ENCODE assay signal across 1 mouse cellular context in the genomic region with DNA sequence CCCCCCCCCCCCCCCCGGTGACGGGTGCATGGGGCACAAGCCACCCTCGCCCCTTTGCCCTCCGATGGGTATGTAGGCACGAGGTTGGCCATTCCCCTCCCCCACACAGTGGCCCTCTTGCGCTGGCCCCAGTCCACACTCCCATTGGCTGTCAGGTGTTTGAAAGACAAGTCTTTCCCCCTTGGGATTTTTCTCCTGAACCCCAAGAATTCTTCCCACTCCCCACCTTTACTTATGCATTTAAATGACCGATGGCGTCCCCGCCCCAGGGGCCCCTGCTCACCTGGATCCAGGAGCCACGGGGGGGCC.
TF ChIP-seq lines count a peak whose summit lies in the region.

No protein-coding gene starts in this region.

TF ChIP-seq in myocyte, 11 proteins besides CTCF, POLR2A, EP300 and RAD21:
- no peak for TF ChIP-seq SRF (IDR thresholded peaks at IDR 0.05; ENCODE audit: control insufficient read depth, insufficient read length, low read depth)
- no peak for TF ChIP-seq REST (IDR thresholded peaks at IDR 0.05; ENCODE audit: insufficient read depth, insufficient read length)
- TF ChIP-seq TCF12 (IDR thresholded peaks at IDR 0.05; ENCODE audit: insufficient read depth, poor library complexity, severe bottlenecking): no peak
- TF ChIP-seq MYOG (IDR thresholded peaks at IDR 0.05; ENCODE audit: control insufficient read depth in 1 of 3, insufficient read depth in 1 of 3, insufficient read length in 2 of 3, low read depth in 2 of 3): peak in 1 of 3 experiments; percentile 12
- no peak for TF ChIP-seq USF1 (IDR thresholded peaks at IDR 0.05; ENCODE audit: low read depth)
- no peak for TF ChIP-seq POLR2AphosphoS2 (IDR thresholded peaks at IDR 0.05; ENCODE audit: insufficient read length, low read depth)
- TF ChIP-seq MYOD1 (IDR thresholded peaks at IDR 0.05; ENCODE audit: control insufficient read depth in 1 of 3, insufficient read length in 2 of 3, low read depth in 2 of 3): peak in 1 of 3 experiments; percentile 15
- no peak for TF ChIP-seq TCF3 (IDR thresholded peaks at IDR 0.05; ENCODE audit: insufficient read length, low read depth)
- TF ChIP-seq MAX (IDR thresholded peaks at IDR 0.05; ENCODE audit: low read depth): no peak
- no peak for TF ChIP-seq CEBPB (IDR thresholded peaks at IDR 0.05; ENCODE audit: insufficient read depth, poor library complexity, severe bottlenecking)
- no peak for TF ChIP-seq E2F4 (IDR thresholded peaks at IDR 0.05; ENCODE audit: insufficient read depth)
